Mouse (Mus musculus) c-Kit-negative CD71-positive TER-119-positive erythroid progenitor cells, embryonic 14.5 days (primary cell): ENCODE measurements around the gene Peli2.

Experiments
- DNase-seq: peaks from one replicate; pipeline ENCODE4 v3.0.0-alpha.2; 2013; ENCODE audit warnings: low read depth, low spot score

The Peli2 gene

GRCm38 (mm10) chr14:48222051-48222450 is 101.4 kb downstream of the Peli2 start:
- no peak for DNase-seq

- DNase-seq = no peak
Measured at GRCm38 (mm10) chr14:48222684-48223083, 102.1 kb downstream of the Peli2 start.

GRCm38 (mm10) chr14:48224203-48224602 is 103.6 kb downstream of the Peli2 start:
- DNase-seq = no peak

GRCm38 (mm10) chr14:48224861-48225300 is 104.3 kb downstream of the Peli2 start:
- no peak for DNase-seq

GRCm38 (mm10) chr14:48225810-48226446 is 105.3 kb downstream of the Peli2 start:
- DNase-seq = no peak

GRCm38 (mm10) chr14:48226759-48227158 is 106.1 kb downstream of the Peli2 start:
- no peak for DNase-seq

GRCm38 (mm10) chr14:48234785-48235519 is 114.3 kb downstream of the Peli2 start:
- no peak for DNase-seq

- no peak for DNase-seq
Measured at GRCm38 (mm10) chr14:48241335-48241734, 120.7 kb downstream of the Peli2 start.

GRCm38 (mm10) chr14:48246236-48246635 is 125.6 kb downstream of the Peli2 start:
- DNase-seq = no peak

GRCm38 (mm10) chr14:48246963-48247362 is 126.3 kb downstream of the Peli2 start:
- no peak for DNase-seq

- DNase-seq = no peak
Measured at GRCm38 (mm10) chr14:48249459-48249858, 128.8 kb downstream of the Peli2 start.

- no peak for DNase-seq
Measured at GRCm38 (mm10) chr14:48249909-48250308, 129.3 kb downstream of the Peli2 start.

- no peak for DNase-seq
Measured at GRCm38 (mm10) chr14:48251381-48251979, 130.9 kb downstream of the Peli2 start.

GRCm38 (mm10) chr14:48253183-48253582 is 132.6 kb downstream of the Peli2 start:
- no peak for DNase-seq

GRCm38 (mm10) chr14:48254696-48255095 is 134.1 kb downstream of the Peli2 start:
- no peak for DNase-seq

GRCm38 (mm10) chr14:48255290-48255689 is 134.7 kb downstream of the Peli2 start:
- DNase-seq = no peak

- DNase-seq = no peak
Measured at GRCm38 (mm10) chr14:48257759-48258158, 137.1 kb downstream of the Peli2 start.

- DNase-seq = no peak
Measured at GRCm38 (mm10) chr14:48258696-48259366, 138.2 kb downstream of the Peli2 start.

GRCm38 (mm10) chr14:48263146-48263545 is 142.5 kb downstream of the Peli2 start:
- no peak for DNase-seq

GRCm38 (mm10) chr14:48266710-48267109 is 146.1 kb downstream of the Peli2 start:
- no peak for DNase-seq

- no peak for DNase-seq
Measured at GRCm38 (mm10) chr14:48278291-48278690, 157.7 kb downstream of the Peli2 start.

- no peak for DNase-seq
Measured at GRCm38 (mm10) chr14:48286949-48287348, 166.3 kb downstream of the Peli2 start.
